Mouse (Mus musculus): ENCODE measurements at regions not wholly inside any gene's neighbourhood (a gene's known extent, or its start where the extent isn't known, plus 50 kb on each side); places are given as distances from the start of the nearest gene placed in this dataset.

GRCm38 (mm10) chr3:143594676-143595075 is 610.3 kb downstream of the Lmo4 start:
- no peak for DNase-seq (ENCODE audit: low spot score)

GRCm38 (mm10) chr3:143586653-143587052 is 618.4 kb downstream of the Lmo4 start:
- DNase-seq (ENCODE audit: low spot score) = no peak

GRCm38 (mm10) chr3:143584692-143585603 is 620.1 kb downstream of the Lmo4 start:
- peak; percentile 12 for DNase-seq (ENCODE audit: low spot score)

GRCm38 (mm10) chr3:143576338-143577007 is 628.5 kb downstream of the Lmo4 start:
- no peak for DNase-seq (ENCODE audit: low spot score)

- DNase-seq (ENCODE audit: low spot score) = no peak
These were observed 629.3 kb downstream of the Lmo4 start for GRCm38 (mm10) chr3:143575737-143576136.

- DNase-seq (ENCODE audit: low spot score) = no peak
These were observed 630.8 kb downstream of the Lmo4 start for GRCm38 (mm10) chr3:143574035-143574864.

GRCm38 (mm10) chr3:143569930-143570329 is 635.1 kb downstream of the Lmo4 start:
- DNase-seq (ENCODE audit: low spot score) = no peak

GRCm38 (mm10) chr3:143565067-143565466 is 640.0 kb downstream of the Lmo4 start:
- no peak for DNase-seq (ENCODE audit: low spot score)

- DNase-seq (ENCODE audit: low spot score) = no peak
These were observed 661.0 kb upstream of the Pkn2 start for GRCm38 (mm10) chr3:143542811-143543210.

- no peak for DNase-seq (ENCODE audit: low spot score)
These were observed 646.2 kb upstream of the Pkn2 start for GRCm38 (mm10) chr3:143527982-143528381.

GRCm38 (mm10) chr3:143527274-143527673 is 645.5 kb upstream of the Pkn2 start:
- DNase-seq (ENCODE audit: low spot score) = no peak

GRCm38 (mm10) chr3:143512517-143513249 is 630.9 kb upstream of the Pkn2 start:
- no peak for DNase-seq (ENCODE audit: low spot score)

GRCm38 (mm10) chr3:143509531-143509930 is 627.7 kb upstream of the Pkn2 start:
- peak; percentile 9 for DNase-seq (ENCODE audit: low spot score)

GRCm38 (mm10) chr3:143508280-143508679 is 626.5 kb upstream of the Pkn2 start:
- DNase-seq (ENCODE audit: low spot score) = peak; percentile 8

- DNase-seq (ENCODE audit: low spot score) = no peak
These were observed 619.2 kb upstream of the Pkn2 start for GRCm38 (mm10) chr3:143501017-143501416.

- DNase-seq (ENCODE audit: low spot score) = no peak
These were observed 613.6 kb upstream of the Pkn2 start for GRCm38 (mm10) chr3:143495389-143495788.

- DNase-seq (ENCODE audit: low spot score) = no peak
These were observed 596.3 kb upstream of the Pkn2 start for GRCm38 (mm10) chr3:143477916-143478610.

GRCm38 (mm10) chr3:143475461-143475860 is 593.7 kb upstream of the Pkn2 start:
- no peak for DNase-seq (ENCODE audit: low spot score)

GRCm38 (mm10) chr3:143447005-143447709 is 565.4 kb upstream of the Pkn2 start:
- no peak for DNase-seq (ENCODE audit: low spot score)

- DNase-seq (ENCODE audit: low spot score) = no peak
These were observed 535.6 kb upstream of the Pkn2 start for GRCm38 (mm10) chr3:143417401-143417800.
